Mouse (Mus musculus) right cerebral cortex, postnatal 25 days (tissue): ENCODE data around the gene Sct.
A peak's percentile ranks its signal among the peaks of the same experiment; 100 is the strongest.

ENCODE experiments used
- DNase-seq: peaks from one replicate; pipeline ENCODE4 v3.0.0; 2022

Gene Sct

GRCm38 (mm10) chr7:141278766-141279590 is at the start of gene Sct:
Sct (minus strand) TSS chr7:141279133.
- no peak for DNase-seq

- DNase-seq, result no peak
Measured at GRCm38 (mm10) chr7:141328373-141328990, 49.5 kb upstream of the Sct start.

GRCm38 (mm10) chr7:141327469-141328372 is 48.8 kb upstream of the Sct start, which contains the start of the genes Deaf1 and Tmem80:
Deaf1 (minus strand) TSS chr7:141327690.
Tmem80 (plus strand) TSS chr7:141327739.
- DNase-seq, result peak; percentile 99

- DNase-seq, result no peak
Measured at GRCm38 (mm10) chr7:141326546-141327446, 47.9 kb upstream of the Sct start.

- DNase-seq, result no peak
Measured at GRCm38 (mm10) chr7:141324686-141325085, 45.8 kb upstream of the Sct start.

- DNase-seq, result no peak
Measured at GRCm38 (mm10) chr7:141319446-141319845, 40.5 kb upstream of the Sct start.

- DNase-seq, result no peak
Measured at GRCm38 (mm10) chr7:141317619-141318132, 38.7 kb upstream of the Sct start.

GRCm38 (mm10) chr7:141315974-141316373 is 37.0 kb upstream of the Sct start:
- peak; percentile 41 for DNase-seq

- no peak for DNase-seq
Measured at GRCm38 (mm10) chr7:141315076-141315475, 36.1 kb upstream of the Sct start.

GRCm38 (mm10) chr7:141314416-141314815 is 35.5 kb upstream of the Sct start:
- DNase-seq, result no peak

- no peak for DNase-seq
Measured at GRCm38 (mm10) chr7:141304537-141304936, 25.6 kb upstream of the Sct start.

GRCm38 (mm10) chr7:141302702-141303268 is 23.9 kb upstream of the Sct start:
- no peak for DNase-seq

GRCm38 (mm10) chr7:141301386-141301785 is 22.5 kb upstream of the Sct start:
- DNase-seq, result no peak

- DNase-seq, result no peak
Measured at GRCm38 (mm10) chr7:141299175-141299574, 20.2 kb upstream of the Sct start.

GRCm38 (mm10) chr7:141297926-141298650 is 19.2 kb upstream of the Sct start:
- no peak for DNase-seq

GRCm38 (mm10) chr7:141294479-141294878 is 15.5 kb upstream of the Sct start:
- no peak for DNase-seq

- DNase-seq, result no peak
Measured at GRCm38 (mm10) chr7:141293852-141294471, 15.0 kb upstream of the Sct start.

GRCm38 (mm10) chr7:141292583-141293388 is 13.9 kb upstream of the Sct start:
- DNase-seq, result no peak

GRCm38 (mm10) chr7:141291921-141292582 is 13.1 kb upstream of the Sct start, which contains the start of gene Drd4:
Drd4 (plus strand) TSS chr7:141292006.
- DNase-seq, result no peak
